Mouse (Mus musculus) CH12.LX (cell line): ENCODE results near the gene Rtn1. TPM values are rescaled to one million over a fixed set of nuclear protein-coding genes. Genes with fewer than 3 reads are reported as not detected.
A peak's percentile ranks its signal among the peaks of the same experiment; 100 is the strongest.

Experiments used
- DNase-seq: peaks from one replicate; pipeline ENCODE4 v3.0.0-alpha.2; 2013; ENCODE audit errors: extremely low read depth
- H3K27ac ChIP-seq: 2 replicates; pipeline ENCODE4 v1.5.1; 2012; ENCODE audit warnings: low read depth, mild to moderate bottlenecking, control low read depth, moderate library complexity; ENCODE audit not compliant: insufficient read depth
- H3K27me3 ChIP-seq: replicated peaks from 2 replicates; pipeline ENCODE3; 2012; ENCODE audit warnings: inconsistent platforms
- H3K36me3 ChIP-seq, 2 experiments: replicated peaks in 1 of 2; 2 replicates each; pipeline versions ENCODE3 to v1.6.1; 2012; ENCODE audit warnings: inconsistent platforms in 1 of 2, low read length in 1 of 2, mild to moderate bottlenecking in 1 of 2, mixed read lengths in 1 of 2, moderate library complexity in 1 of 2; ENCODE audit not compliant: control insufficient read depth in 1 of 2, insufficient read depth in 1 of 2
- H3K4me1 ChIP-seq, 2 experiments: 2 replicates each; pipeline ENCODE4 v1.6.1; 2012; ENCODE audit warnings: inconsistent platforms in 1 of 2, moderate library complexity in 1 of 2; ENCODE audit not compliant: insufficient read depth in 2 of 2, control insufficient read depth in 1 of 2
- H3K4me2 ChIP-seq: 2 replicates; pipeline ENCODE4 v1.6.1; 2012; ENCODE audit warnings: low read depth, mild to moderate bottlenecking, control low read depth; ENCODE audit not compliant: poor library complexity, insufficient read depth, severe bottlenecking
- H3K4me3 ChIP-seq, 3 experiments: fragments of 150-350 bp in 1 of 3; sonication (generic) in 1 of 3; replicated peaks in 1 of 3; 2 replicates each; pipeline versions ENCODE3 to v1.5.1; 2011 to 2012; ENCODE audit warnings: low read depth in 2 of 3, low read length in 2 of 3, mild to moderate bottlenecking in 2 of 3, moderate library complexity in 2 of 3, control low read depth in 1 of 3, improper control_type of control experiment in 1 of 3, inconsistent platforms in 1 of 3, mixed read lengths in 1 of 3; ENCODE audit not compliant: poor library complexity in 1 of 3
- H3K79me2 ChIP-seq: replicated peaks from 2 replicates; pipeline ENCODE4 v1.6.1; 2012; ENCODE audit warnings: mild to moderate bottlenecking, moderate library complexity; ENCODE audit not compliant: control insufficient read depth, poor library complexity, insufficient read depth, severe bottlenecking; ENCODE audit errors: extremely low read depth
- H3K9ac ChIP-seq: 2 replicates; pipeline ENCODE4 v1.6.1; 2012; ENCODE audit warnings: low read depth, mild to moderate bottlenecking, control low read depth, moderate library complexity; ENCODE audit not compliant: insufficient read depth
- H3K9me3 ChIP-seq: replicated peaks from 2 replicates; pipeline ENCODE3; 2012; ENCODE audit warnings: low read length, inconsistent platforms, mixed read lengths
- CTCF ChIP-seq, 2 experiments: IDR thresholded peaks in 1 of 2; conservative IDR thresholded peaks in 1 of 2; 2 replicates each; pipeline ENCODE4 v1.5.1; 2011 to 2012; ENCODE audit warnings: low read depth in 2 of 2, low read length in 2 of 2, improper control_type of control experiment in 1 of 2, inconsistent platforms in 1 of 2, mild to moderate bottlenecking in 1 of 2, moderate library complexity in 1 of 2
- EP300 ChIP-seq: IDR thresholded peaks from 2 replicates; pipeline ENCODE4 v1.6.1; 2011; ENCODE audit warnings: low read length, improper control_type of control experiment
- GABPA ChIP-seq: IDR thresholded peaks from 2 replicates; pipeline ENCODE4 v1.6.1; 2012; ENCODE audit warnings: low read depth, low read length, improper control_type of control experiment, inconsistent platforms; ENCODE audit not compliant: insufficient replicate concordance
- MAX ChIP-seq: IDR thresholded peaks from 2 replicates; pipeline ENCODE4 v1.6.1; 2011; ENCODE audit warnings: low read length, improper control_type of control experiment
- MEF2A ChIP-seq: IDR thresholded peaks from 2 replicates; pipeline ENCODE4 v1.6.1; 2014; ENCODE audit warnings: low read depth, mild to moderate bottlenecking, inconsistent platforms, low read length, improper control_type of control experiment, borderline replicate concordance
- MXI1 ChIP-seq: IDR thresholded peaks from 2 replicates; pipeline ENCODE4 v1.6.1; 2011; ENCODE audit warnings: mild to moderate bottlenecking, low read depth, low read length, improper control_type of control experiment
- NELFE ChIP-seq: IDR thresholded peaks from 2 replicates; pipeline ENCODE4 v1.6.1; 2011; ENCODE audit warnings: low read depth, low read length, improper control_type of control experiment
- POLR2A ChIP-seq: IDR thresholded peaks from 2 replicates; pipeline ENCODE4 v1.6.1; 2011; ENCODE audit warnings: low read depth, mild to moderate bottlenecking, improper control_type of control experiment, low read length
- RAD21 ChIP-seq: IDR thresholded peaks from 2 replicates; pipeline ENCODE4 v1.6.1; 2011; ENCODE audit warnings: low read depth, mild to moderate bottlenecking, low read length, improper control_type of control experiment, moderate library complexity
- TBP ChIP-seq: conservative IDR thresholded peaks from 2 replicates; pipeline ENCODE4 v1.6.1; 2011; ENCODE audit warnings: low read depth, low read length, improper control_type of control experiment
- TCF12 ChIP-seq: IDR thresholded peaks from 2 replicates; pipeline ENCODE4 v1.6.1; 2014; ENCODE audit warnings: low read depth, mild to moderate bottlenecking, inconsistent platforms, low read length, improper control_type of control experiment
- UBTF ChIP-seq: IDR thresholded peaks from 2 replicates; pipeline ENCODE4 v1.6.1; 2012; ENCODE audit warnings: low read depth, mild to moderate bottlenecking, inconsistent platforms, low read length, improper control_type of control experiment, moderate library complexity
- USF2 ChIP-seq: conservative IDR thresholded peaks from 2 replicates; pipeline ENCODE4 v1.6.1; 2011; ENCODE audit warnings: low read depth, low read length, improper control_type of control experiment
- ZKSCAN1 ChIP-seq: IDR thresholded peaks from 2 replicates; pipeline ENCODE4 v1.6.1; 2012; ENCODE audit warnings: low read depth, inconsistent platforms, low read length, improper control_type of control experiment, borderline replicate concordance
- ZMIZ1 ChIP-seq: IDR thresholded peaks from 2 replicates; pipeline ENCODE4 v1.6.1; 2012; ENCODE audit warnings: low read depth, mild to moderate bottlenecking, inconsistent platforms, low read length, improper control_type of control experiment
- ZNF384 ChIP-seq: IDR thresholded peaks from 2 replicates; pipeline ENCODE4 v1.6.1; 2012; ENCODE audit warnings: low read depth, low read length, improper control_type of control experiment, inconsistent platforms
- dilution Hi-C: fragments of 300-500 bp; cut with MboI; formaldehyde crosslinking; loops from 2 replicates; pipeline ENCODE4 v1.14.3; 2020; ENCODE audit warnings: low sequenced_read_pairs; ENCODE audit not compliant: extremely low pct_unique_long_range_greater_than_20kb, extremely low pct_ligation_motif_present
- in situ Hi-C: fragments of 300-500 bp; cut with MboI; formaldehyde crosslinking; loops from 3 replicates; pipeline ENCODE4 v1.14.3; 2019; ENCODE audit warnings: low sequenced_read_pairs, low pct_ligation_motif_present, low pct_unique_long_range_greater_than_20kb, mixed read lengths
- polyA plus RNA-seq: library from polyadenylated mRNA; unstranded; fragments of >175 nt; gene quantifications from 2 replicates; pipeline ENCODE4 v1.2.1, GENCODE M21; 2012; ENCODE audit warnings: low read depth; ENCODE audit not compliant: insufficient read length
- total RNA-seq, 2 experiments: library from RNA; depleted of rRNA; stranded (reverse); fragments of 300-350 nt in 1 of 2; fragments of >200 nt in 1 of 2; gene quantifications; 2 replicates each; pipeline ENCODE4 v1.2.3; 2012 to 2014

Rtn1 gene
- total and polyA plus RNA-seq, 3 experiments, result 0.08 to 0.17 TPM; not detected in 1

DNA sequence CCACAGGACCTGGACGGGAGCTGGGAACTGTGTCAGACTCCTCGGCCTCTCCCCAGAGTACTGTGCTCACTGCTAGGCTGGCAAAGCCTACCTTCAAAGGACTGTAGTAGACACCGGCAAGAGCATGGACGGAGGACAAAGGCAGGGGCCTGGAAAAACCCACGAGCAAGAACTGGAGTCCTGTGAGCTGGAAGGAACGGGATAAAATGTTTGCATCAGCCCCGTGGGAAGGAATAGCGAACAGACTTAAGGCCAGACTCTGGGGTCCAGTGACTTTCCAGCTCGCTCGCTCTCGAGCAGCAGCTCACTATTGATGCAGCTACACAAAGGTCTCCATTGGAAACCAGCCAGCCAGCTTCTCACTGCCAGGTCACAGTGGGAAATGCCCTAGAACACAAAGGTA lies 34.0 kb downstream of the Rtn1 start:
- H3K4me1 ChIP-seq, result peaks cover 6 to 14% of the 10 kb centered on the region in 2 experiments
- no peaks in the 10 kb centered on the region for H3K27me3 ChIP-seq
- no peak for TF ChIP-seq USF2
- no peak for TF ChIP-seq ZMIZ1
- no peak for TF ChIP-seq ZKSCAN1
- TF ChIP-seq EP300, result no peak
- no peak for TF ChIP-seq GABPA
- TF ChIP-seq ZNF384, result no peak
- no peak for TF ChIP-seq UBTF
- TF ChIP-seq POLR2A, result no peak
- no peak for TF ChIP-seq MAX
- no peak for TF ChIP-seq NELFE
- no peak for TF ChIP-seq TCF12
- TF ChIP-seq CTCF (conservative IDR thresholded peaks at IDR 0.05 in 1 of 2, IDR thresholded peaks at IDR 0.05 in 1 of 2; ENCODE audit: low read depth in 2 of 2, low read length in 2 of 2), result no peak
- TF ChIP-seq TBP, result no peak
- H3K27ac ChIP-seq, result no peak overlapping the region
- dilution Hi-C loops (no loop called here), in situ Hi-C loops (no loop called here)
- no peaks in the 10 kb centered on the region for H3K79me2 ChIP-seq
- H3K9me3 ChIP-seq, result no peaks in the 10 kb centered on the region
- H3K4me2 ChIP-seq, result no peak overlapping the region
- no peak overlapping the region for H3K9ac ChIP-seq
- H3K4me3 ChIP-seq, result no peak overlapping the region
- DNase-seq, result no peak
- no peaks in the 10 kb centered on the region for H3K36me3 ChIP-seq

DNA sequence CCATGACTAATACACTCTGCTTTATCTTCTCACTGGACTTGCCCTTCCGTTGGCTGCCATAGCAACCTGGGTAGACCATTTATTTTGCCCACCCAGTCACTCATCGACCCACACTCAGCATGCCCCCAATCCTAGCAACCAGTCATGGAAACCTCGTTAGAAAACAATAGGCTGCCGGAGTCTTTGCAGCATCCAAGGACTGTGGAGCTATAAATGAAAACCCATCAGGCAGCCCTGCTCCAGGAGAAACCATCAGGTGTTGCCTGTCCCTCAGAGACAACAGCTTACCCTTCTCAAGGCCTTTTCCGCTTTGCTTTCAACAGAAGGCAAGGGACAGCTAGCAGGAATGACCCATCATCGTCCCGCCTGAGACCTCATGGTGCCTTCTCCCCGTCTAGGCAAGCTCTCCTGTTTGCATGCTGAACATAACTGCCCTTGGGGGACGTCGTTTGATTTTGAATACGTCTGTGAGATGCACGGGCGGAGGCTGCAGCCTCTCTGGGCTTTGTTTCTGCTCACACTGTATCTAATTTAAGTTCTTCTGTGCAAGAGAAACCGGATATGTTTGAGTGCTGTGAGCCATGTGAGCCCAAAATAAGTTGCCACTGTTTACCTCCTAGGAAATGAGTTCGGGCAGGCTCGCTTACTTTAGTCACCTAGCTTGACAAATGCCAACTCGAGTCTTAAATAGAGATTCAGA lies 34.8 kb downstream of the Rtn1 start:
- Histone ChIP-seq H3K4me2 (no peak overlapping the region; the same call in 1 of the 2 replicates), H3K9ac (no peak overlapping the region), H3K27ac (no peak overlapping the region), H3K27me3 (no peaks in the 10 kb centered on the region), H3K9me3 (no peaks in the 10 kb centered on the region), H3K36me3 (no peaks in the 10 kb centered on the region), H3K4me1 (peaks cover 6 to 14% of the 10 kb centered on the region in 2 experiments), H3K4me3 (no peak overlapping the region), H3K79me2 (no peaks in the 10 kb centered on the region)
- dilution Hi-C loops (no loop called here), in situ Hi-C loops (no loop called here)
- no peak for DNase-seq
- TF ChIP-seq MEF2A (0 out of 2 replicates have a peak, but pooled peaks have one; percentile 42), MAX (no peak), CTCF (conservative IDR thresholded peaks at IDR 0.05 in 1 of 2, IDR thresholded peaks at IDR 0.05 in 1 of 2; ENCODE audit: low read depth in 2 of 2, low read length in 2 of 2) (no peak), MXI1 (no peak), RAD21 (no peak)
- TF ChIP-seq, all 38 proteins: peak for 1
